Mouse (Mus musculus): ENCODE measurements around the gene Psmd9. TPM values are rescaled to one million over a fixed set of nuclear protein-coding genes. Genes with fewer than 3 reads are reported as not detected.

The Psmd9 gene
- polyA plus RNA-seq, 1 experiment: 30.6 TPM

DNA sequence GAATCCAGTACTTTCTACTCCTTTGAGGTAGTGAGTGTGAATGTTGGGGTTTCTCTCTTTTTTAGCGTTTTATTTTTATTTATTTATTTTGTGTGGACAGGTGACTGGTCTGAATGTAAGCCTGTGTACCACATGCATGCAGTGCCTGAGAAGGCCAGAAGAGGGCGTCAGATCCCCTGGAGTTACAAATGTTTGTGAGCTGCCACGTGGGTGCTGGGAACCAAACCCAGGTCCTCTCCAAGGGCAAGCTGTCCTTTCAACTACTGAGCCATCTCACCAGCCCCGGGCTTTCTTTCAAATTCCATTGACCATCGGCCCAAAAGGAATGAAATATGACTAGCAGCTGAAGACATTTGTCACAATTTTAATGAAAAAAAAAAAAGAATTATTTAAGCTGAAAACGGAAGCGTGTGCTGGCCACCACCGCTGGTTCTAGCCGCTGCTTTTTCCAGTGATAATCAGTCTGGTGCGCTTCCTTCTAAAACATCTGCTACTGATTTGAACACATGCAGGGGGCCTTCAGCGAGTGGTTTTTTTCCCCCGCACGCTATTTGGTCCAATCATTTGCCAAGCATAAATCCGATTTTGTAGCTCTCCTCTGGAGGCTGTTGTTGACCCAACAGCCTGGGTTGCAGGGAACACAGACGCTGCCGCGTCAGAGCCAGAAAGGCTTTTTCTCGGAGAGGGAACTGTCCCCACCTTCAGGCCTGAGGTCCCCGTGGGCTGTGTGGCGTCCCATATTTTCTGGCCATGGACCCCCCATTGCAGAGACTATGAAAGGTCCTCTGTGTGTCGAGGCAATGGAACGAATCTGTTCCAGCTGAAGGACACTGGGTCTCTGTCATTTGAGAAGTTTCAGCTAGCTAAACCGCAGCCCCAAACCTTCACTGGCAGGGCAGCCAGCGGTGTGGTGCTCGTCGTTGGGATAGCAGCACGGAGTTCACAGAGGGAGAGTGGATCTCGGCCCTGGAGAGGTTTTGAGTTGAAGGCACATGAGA, 99.6 kb downstream of the Psmd9 start:
- no peak overlapping the region for H3K4me3 ChIP-seq
- no peak for TF ChIP-seq REST (IDR thresholded peaks at IDR 0.05; ENCODE audit: insufficient read depth, insufficient read length)
- TF ChIP-seq CEBPB (IDR thresholded peaks at IDR 0.05; ENCODE audit: insufficient read depth, poor library complexity, severe bottlenecking): no peak
- no peak for TF ChIP-seq POLR2AphosphoS2 (IDR thresholded peaks at IDR 0.05; ENCODE audit: insufficient read length, low read depth)
- no peak for TF ChIP-seq MAX (IDR thresholded peaks at IDR 0.05; ENCODE audit: low read depth)
- TF ChIP-seq POLR2A (IDR thresholded peaks at IDR 0.05; ENCODE audit: insufficient read length, low read depth): no peak
- no peak for TF ChIP-seq TCF12 (IDR thresholded peaks at IDR 0.05; ENCODE audit: insufficient read depth, poor library complexity, severe bottlenecking)
- no peak for TF ChIP-seq TCF3 (IDR thresholded peaks at IDR 0.05; ENCODE audit: insufficient read length, low read depth)
- no peak for TF ChIP-seq SRF (IDR thresholded peaks at IDR 0.05; ENCODE audit: control insufficient read depth, insufficient read length, low read depth)
- TF ChIP-seq MYOD1 (IDR thresholded peaks at IDR 0.05; ENCODE audit: control insufficient read depth in 1 of 3, insufficient read length in 2 of 3, low read depth in 2 of 3): no peak
- no peak overlapping the region for H3ac ChIP-seq (ENCODE audit: control insufficient read depth, insufficient read length)
- H3K79me2 ChIP-seq (ENCODE audit: control insufficient read depth, insufficient read depth): no peaks in the 10 kb centered on the region
- H3K4me2 ChIP-seq (ENCODE audit: low read depth): no peak overlapping the region
- H3K36me3 ChIP-seq (ENCODE audit: control insufficient read depth, insufficient read depth): no peaks in the 10 kb centered on the region
- no peaks in the 10 kb centered on the region for H3K27me3 ChIP-seq (ENCODE audit: control insufficient read depth, insufficient read depth, insufficient read length)

DNA sequence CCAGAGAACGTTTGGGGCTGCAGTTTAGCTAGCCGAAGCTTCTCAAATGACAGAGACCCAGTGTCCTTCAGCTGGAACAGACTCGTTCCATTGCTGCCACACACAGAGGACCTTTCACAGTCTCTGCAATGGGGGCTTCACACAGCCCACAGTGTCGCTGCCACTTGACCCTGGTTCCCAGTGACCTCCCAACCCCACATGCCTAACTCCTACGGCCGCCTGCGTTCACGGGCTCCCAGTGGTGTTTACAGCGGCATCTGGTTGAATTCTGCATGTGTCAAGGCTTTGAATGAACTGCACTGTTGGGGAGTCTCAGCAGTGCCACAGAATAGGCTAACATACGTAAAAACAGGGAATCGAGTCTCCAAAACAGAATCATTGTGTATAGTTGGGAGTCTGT, 101.7 kb downstream of the Psmd9 start:
- Histone ChIP-seq H3K79me2 (ENCODE audit: control insufficient read depth, insufficient read depth) (no peaks in the 10 kb centered on the region), H3K4me2 (ENCODE audit: low read depth) (no peak overlapping the region), H3K27me3 (ENCODE audit: control insufficient read depth, insufficient read depth, insufficient read length) (no peaks in the 10 kb centered on the region), H3K4me3 (no peak overlapping the region), H3ac (ENCODE audit: control insufficient read depth, insufficient read length) (no peak overlapping the region), H3K36me3 (ENCODE audit: control insufficient read depth, insufficient read depth) (no peaks in the 10 kb centered on the region)
- TF ChIP-seq POLR2A (IDR thresholded peaks at IDR 0.05; ENCODE audit: insufficient read length, low read depth): no peak
- TF ChIP-seq SRF (IDR thresholded peaks at IDR 0.05; ENCODE audit: control insufficient read depth, insufficient read length, low read depth): no peak
- no peak for TF ChIP-seq REST (IDR thresholded peaks at IDR 0.05; ENCODE audit: insufficient read depth, insufficient read length)
- no peak for TF ChIP-seq E2F4 (IDR thresholded peaks at IDR 0.05; ENCODE audit: insufficient read depth)
- TF ChIP-seq MAX (IDR thresholded peaks at IDR 0.05; ENCODE audit: low read depth): no peak
- TF ChIP-seq USF1 (IDR thresholded peaks at IDR 0.05; ENCODE audit: low read depth): no peak
- no peak for TF ChIP-seq MYOD1 (IDR thresholded peaks at IDR 0.05; ENCODE audit: control insufficient read depth in 1 of 3, insufficient read length in 2 of 3, low read depth in 2 of 3)
- no peak for TF ChIP-seq TCF3 (IDR thresholded peaks at IDR 0.05; ENCODE audit: insufficient read length, low read depth)
- TF ChIP-seq CEBPB (IDR thresholded peaks at IDR 0.05; ENCODE audit: insufficient read depth, poor library complexity, severe bottlenecking): no peak
- no peak for TF ChIP-seq POLR2AphosphoS2 (IDR thresholded peaks at IDR 0.05; ENCODE audit: insufficient read length, low read depth)
- no peak for TF ChIP-seq TCF12 (IDR thresholded peaks at IDR 0.05; ENCODE audit: insufficient read depth, poor library complexity, severe bottlenecking)
- no peak for TF ChIP-seq MYOG (IDR thresholded peaks at IDR 0.05; ENCODE audit: control insufficient read depth in 1 of 3, insufficient read depth in 1 of 3, insufficient read length in 2 of 3, low read depth in 2 of 3)

DNA sequence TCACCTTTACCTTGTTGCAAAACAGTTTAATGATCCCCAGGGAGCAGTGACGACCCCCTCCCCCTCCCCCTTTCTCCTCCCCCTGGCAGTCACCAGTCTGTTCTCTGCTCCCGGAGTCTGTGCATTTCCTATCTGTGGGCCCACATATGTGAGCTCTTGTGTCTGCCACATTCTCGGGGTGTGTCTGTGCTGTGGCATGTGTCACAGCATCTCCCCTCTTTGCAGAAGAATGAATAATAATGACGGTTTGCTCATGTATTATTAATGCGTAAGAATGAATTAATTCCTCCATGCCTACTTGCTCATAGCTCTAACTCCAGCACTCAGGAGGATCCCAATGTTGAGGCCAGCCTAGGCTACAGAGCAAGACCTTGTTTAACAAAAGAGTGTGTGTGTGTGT, 103.7 kb downstream of the Psmd9 start:
- no peaks in the 10 kb centered on the region for H3K27me3 ChIP-seq (ENCODE audit: control insufficient read depth, insufficient read depth, insufficient read length)
- no peak overlapping the region for H3K4me3 ChIP-seq
- H3ac ChIP-seq (ENCODE audit: control insufficient read depth, insufficient read length): no peak overlapping the region
- H3K36me3 ChIP-seq (ENCODE audit: control insufficient read depth, insufficient read depth): no peaks in the 10 kb centered on the region
- H3K4me2 ChIP-seq (ENCODE audit: low read depth): no peak overlapping the region
- no peaks in the 10 kb centered on the region for H3K79me2 ChIP-seq (ENCODE audit: control insufficient read depth, insufficient read depth)
- TF ChIP-seq MAX (IDR thresholded peaks at IDR 0.05; ENCODE audit: low read depth) (no peak), E2F4 (IDR thresholded peaks at IDR 0.05; ENCODE audit: insufficient read depth) (no peak), USF1 (IDR thresholded peaks at IDR 0.05; ENCODE audit: low read depth) (no peak), MYOD1 (IDR thresholded peaks at IDR 0.05; ENCODE audit: control insufficient read depth in 1 of 3, insufficient read length in 2 of 3, low read depth in 2 of 3) (no peak), POLR2A (IDR thresholded peaks at IDR 0.05; ENCODE audit: insufficient read length, low read depth) (no peak)

DNA sequence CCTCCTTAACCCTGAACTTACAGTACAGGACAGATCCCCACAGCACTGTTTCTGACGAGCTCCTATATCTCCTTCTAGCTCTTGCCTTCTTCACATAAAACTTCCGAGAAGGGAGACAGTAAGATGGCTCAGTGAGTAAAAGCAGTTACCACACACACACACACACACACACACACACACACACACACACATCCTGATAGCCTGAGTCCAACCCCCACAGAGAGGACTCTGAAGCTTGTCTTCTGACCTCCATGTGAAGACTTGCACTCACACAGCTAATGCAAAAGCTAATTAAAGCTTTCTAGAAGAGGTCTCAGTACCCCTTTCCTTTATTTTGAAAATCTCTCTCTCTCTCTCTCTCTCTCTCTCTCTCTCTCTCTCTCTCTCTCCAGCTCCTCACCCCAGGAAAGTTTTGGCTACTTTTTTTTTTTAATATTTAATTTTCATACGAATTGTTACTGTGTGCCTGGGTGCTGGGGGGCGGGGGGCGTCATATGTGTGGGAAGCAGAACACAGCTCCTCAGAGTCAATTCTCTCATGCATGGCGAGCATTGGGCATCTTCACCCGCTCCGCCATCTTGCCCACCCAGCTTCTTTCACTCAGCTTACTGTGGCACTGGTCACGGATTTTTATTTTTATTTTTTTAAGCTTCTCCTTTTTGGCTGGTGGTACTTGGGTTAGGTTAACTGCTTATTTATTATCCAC, 107.6 kb downstream of the Psmd9 start:
- Histone ChIP-seq H3K79me2 (ENCODE audit: control insufficient read depth, insufficient read depth) (no peaks in the 10 kb centered on the region), H3ac (ENCODE audit: control insufficient read depth, insufficient read length) (no peak overlapping the region), H3K36me3 (ENCODE audit: control insufficient read depth, insufficient read depth) (no peaks in the 10 kb centered on the region), H3K4me3 (no peak overlapping the region), H3K27me3 (ENCODE audit: control insufficient read depth, insufficient read depth, insufficient read length) (no peaks in the 10 kb centered on the region), H3K4me2 (ENCODE audit: low read depth) (no peak overlapping the region)
- no peak for TF ChIP-seq E2F4 (IDR thresholded peaks at IDR 0.05; ENCODE audit: insufficient read depth)
- no peak for TF ChIP-seq POLR2AphosphoS2 (IDR thresholded peaks at IDR 0.05; ENCODE audit: insufficient read length, low read depth)
- no peak for TF ChIP-seq POLR2A (IDR thresholded peaks at IDR 0.05; ENCODE audit: insufficient read length, low read depth)
- no peak for TF ChIP-seq SRF (IDR thresholded peaks at IDR 0.05; ENCODE audit: control insufficient read depth, insufficient read length, low read depth)
- TF ChIP-seq MYOD1 (IDR thresholded peaks at IDR 0.05; ENCODE audit: control insufficient read depth in 1 of 3, insufficient read length in 2 of 3, low read depth in 2 of 3): no peak
- TF ChIP-seq TCF12 (IDR thresholded peaks at IDR 0.05; ENCODE audit: insufficient read depth, poor library complexity, severe bottlenecking): no peak
- no peak for TF ChIP-seq MAX (IDR thresholded peaks at IDR 0.05; ENCODE audit: low read depth)
